Mouse (Mus musculus): ENCODE measurements around the gene Ccdc63. TPM values are rescaled to one million over a fixed set of nuclear protein-coding genes. Genes with fewer than 3 reads are reported as not detected.
"Not testable (repeated sequence)": the region's sequence is repeated elsewhere in the genome, so short reads cannot be mapped to it uniquely, and the experiment has no call there.

Gene Ccdc63
- 0.43 TPM in 1 of 2 replicates, not detected in the other for polyA plus RNA-seq (2014; fragmentation: Nextera tagmentation; extraction: Ambion mirVana)

DNA sequence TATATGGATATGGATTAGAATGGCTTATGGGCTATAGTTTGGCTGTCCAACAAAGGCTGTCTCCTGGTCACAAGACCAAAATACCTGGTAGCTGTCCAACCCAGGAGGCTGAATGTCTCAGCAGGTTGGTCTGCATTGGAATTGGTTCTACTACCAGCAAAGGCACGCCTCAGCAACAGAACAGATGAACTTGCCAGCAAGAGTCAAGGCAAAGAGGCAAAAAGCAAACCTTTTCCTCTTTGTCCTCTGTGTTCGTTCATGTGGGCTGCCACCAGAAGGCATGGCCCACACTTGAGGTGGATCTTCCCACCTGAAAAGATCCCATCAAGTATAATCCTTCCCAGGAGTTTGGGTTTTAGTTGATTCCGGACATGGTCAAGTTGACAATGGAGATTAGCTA is at the start of gene Ccdc63:
Gene Ccdc63, minus strand, starts transcription at position 101 of the 400 bp plus-strand sequence.
- Histone ChIP-seq H3K9me3 (ENCODE audit: control insufficient read depth, low read length) (no peaks in the 10 kb centered on the region), H3K4me2 (ENCODE audit: low read depth, low read length) (no peak within 1 kb of the TSS), H3K36me3 (ENCODE audit: control insufficient read depth, insufficient read depth, low read length) (no peaks in the 10 kb centered on the region), H3K27me3 (replicated peaks; ENCODE audit: control insufficient read depth, insufficient read depth, low read length) (no peaks in the 10 kb centered on the region), H3K4me1 (ENCODE audit: control insufficient read depth, insufficient read depth, low read length) (peaks cover 5% of the 10 kb centered on the region; the same call in 1 of the 2 replicates), H3K27ac (replicated peaks; ENCODE audit: low read depth, low read length) (no peak within 1 kb of the TSS), H3K4me3 (ENCODE audit: low read depth, low read length) (no peak within 1 kb of the TSS), H3K9ac (ENCODE audit: low read depth, low read length) (no peak within 1 kb of the TSS)
- no peak for ATAC-seq (ENCODE audit: low read depth)
- WGBS = 97% methylated on average over 3 of the region's 3 CpGs
- no peak for DNase-seq (ENCODE audit: low spot score)

DNA sequence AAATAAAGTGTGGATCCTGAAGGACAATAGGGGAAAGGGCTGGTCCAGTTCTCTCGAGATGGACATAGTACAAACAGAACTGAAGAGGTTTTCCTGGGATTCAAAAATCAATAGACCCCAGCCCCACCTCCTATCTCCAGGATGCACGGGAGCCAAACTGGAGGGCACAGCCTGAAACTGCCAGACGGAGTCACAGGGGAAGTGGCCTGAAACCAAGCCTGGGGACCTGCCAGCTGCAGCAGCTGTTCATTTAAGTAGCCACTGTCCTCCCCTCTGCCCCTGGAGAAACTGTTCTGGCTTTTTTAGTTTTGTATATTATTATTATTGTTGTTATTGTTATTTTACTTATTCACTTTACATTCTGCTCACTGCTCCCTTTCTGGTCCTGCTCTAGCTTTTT is 48.5 kb upstream of the Ccdc63 start:
- ATAC-seq (ENCODE audit: low read depth) (no peak), DNase-seq (ENCODE audit: low spot score) (no peak)
- H3K9ac ChIP-seq (ENCODE audit: low read depth, low read length) = no peak overlapping the region
- H3K4me3 ChIP-seq (ENCODE audit: low read depth, low read length) = no peak overlapping the region
- 62% methylated on average over 3 of the region's 3 CpGs for WGBS
- H3K27ac ChIP-seq (replicated peaks; ENCODE audit: low read depth, low read length) = no peak overlapping the region
- H3K9me3 ChIP-seq (ENCODE audit: control insufficient read depth, low read length) = no peaks in the 10 kb centered on the region
- H3K4me2 ChIP-seq (ENCODE audit: low read depth, low read length) = no peak overlapping the region
- H3K27me3 ChIP-seq (replicated peaks; ENCODE audit: control insufficient read depth, insufficient read depth, low read length) = no peaks in the 10 kb centered on the region
- no peaks in the 10 kb centered on the region for H3K4me1 ChIP-seq (ENCODE audit: control insufficient read depth, insufficient read depth, low read length)
- no peaks in the 10 kb centered on the region for H3K36me3 ChIP-seq (ENCODE audit: control insufficient read depth, insufficient read depth, low read length)

DNA sequence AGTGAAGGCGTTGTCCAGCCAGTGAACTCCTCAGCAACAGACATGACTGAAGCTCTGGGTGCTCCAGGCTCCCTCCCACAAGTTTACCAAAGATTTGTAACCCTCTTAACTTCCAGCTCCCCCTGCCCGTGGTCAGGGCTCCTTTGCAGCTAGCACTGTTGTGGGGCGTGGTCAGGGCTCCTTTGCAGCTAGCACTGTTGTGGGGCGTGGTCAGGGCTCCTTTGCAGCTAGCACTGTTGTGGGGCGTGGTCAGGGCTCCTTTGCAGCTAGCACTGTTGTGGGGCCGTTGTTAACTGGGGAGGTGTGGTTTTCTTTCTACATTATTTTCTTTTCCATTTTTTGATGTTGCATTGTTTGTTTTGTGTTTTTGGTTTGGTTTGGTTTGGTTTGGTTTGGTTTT is 44.2 kb upstream of the Ccdc63 start:
- H3K9me3 ChIP-seq (ENCODE audit: control insufficient read depth, low read length); H3K27ac ChIP-seq (replicated peaks; ENCODE audit: low read depth, low read length); H3K9ac ChIP-seq (ENCODE audit: low read depth, low read length); H3K4me2 ChIP-seq (ENCODE audit: low read depth, low read length); H3K36me3 ChIP-seq (ENCODE audit: control insufficient read depth, insufficient read depth, low read length); H3K27me3 ChIP-seq (replicated peaks; ENCODE audit: control insufficient read depth, insufficient read depth, low read length); ATAC-seq (ENCODE audit: low read depth); DNase-seq (ENCODE audit: low spot score); H3K4me1 ChIP-seq (ENCODE audit: control insufficient read depth, insufficient read depth, low read length); H3K4me3 ChIP-seq (ENCODE audit: low read depth, low read length): not testable (repeated sequence)
- 92% methylated on average over 6 of the region's 6 CpGs for WGBS

- 60% methylated on average over 7 of the region's 7 CpGs for WGBS
- ATAC-seq (ENCODE audit: low read depth) (no peak), DNase-seq (ENCODE audit: low spot score) (peak; percentile 19)
- no peaks in the 10 kb centered on the region for H3K9me3 ChIP-seq (ENCODE audit: control insufficient read depth, low read length)
- H3K9ac ChIP-seq (ENCODE audit: low read depth, low read length) = no peak overlapping the region
- H3K27me3 ChIP-seq (replicated peaks; ENCODE audit: control insufficient read depth, insufficient read depth, low read length) = no peaks in the 10 kb centered on the region
- no peak overlapping the region for H3K4me3 ChIP-seq (ENCODE audit: low read depth, low read length)
- H3K27ac ChIP-seq (replicated peaks; ENCODE audit: low read depth, low read length) = no peak overlapping the region
- no peaks in the 10 kb centered on the region for H3K36me3 ChIP-seq (ENCODE audit: control insufficient read depth, insufficient read depth, low read length)
- no peaks in the 10 kb centered on the region for H3K4me1 ChIP-seq (ENCODE audit: control insufficient read depth, insufficient read depth, low read length)
- H3K4me2 ChIP-seq (ENCODE audit: low read depth, low read length) = no peak overlapping the region
Observed at GRCm38 (mm10) chr5:122184283-122184806, 43.7 kb upstream of the Ccdc63 start.

DNA sequence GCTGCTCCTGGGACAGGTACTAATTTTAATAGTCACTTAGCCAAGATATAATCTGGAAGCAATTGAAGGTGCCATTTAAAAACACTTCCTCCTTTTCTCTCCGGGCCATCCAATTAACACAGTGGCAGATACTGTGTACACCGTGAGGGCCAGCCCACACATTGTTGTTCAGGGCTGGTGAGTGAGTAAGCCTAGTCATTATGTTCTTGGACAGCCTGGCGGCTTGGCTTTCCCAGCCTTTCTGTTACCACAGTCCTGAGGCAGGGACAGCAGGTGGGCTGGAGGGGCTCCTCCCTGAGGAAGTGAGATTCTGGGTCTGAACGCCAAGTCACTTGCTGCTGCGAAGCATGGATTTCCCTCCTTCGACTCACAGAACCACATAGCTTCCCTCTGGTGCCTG is 39.0 kb upstream of the Ccdc63 start:
- ATAC-seq (ENCODE audit: low read depth) (peak; percentile 41), DNase-seq (ENCODE audit: low spot score) (peak; percentile 29)
- Histone ChIP-seq H3K9me3 (ENCODE audit: control insufficient read depth, low read length) (no peaks in the 10 kb centered on the region), H3K4me1 (ENCODE audit: control insufficient read depth, insufficient read depth, low read length) (no peaks in the 10 kb centered on the region), H3K27me3 (replicated peaks; ENCODE audit: control insufficient read depth, insufficient read depth, low read length) (no peaks in the 10 kb centered on the region), H3K27ac (replicated peaks; ENCODE audit: low read depth, low read length) (no peak overlapping the region), H3K4me3 (ENCODE audit: low read depth, low read length) (no peak overlapping the region), H3K9ac (ENCODE audit: low read depth, low read length) (no peak overlapping the region), H3K4me2 (ENCODE audit: low read depth, low read length) (no peak overlapping the region), H3K36me3 (ENCODE audit: control insufficient read depth, insufficient read depth, low read length) (peaks cover 29% of the 10 kb centered on the region)
- 46% methylated on average over 6 of the region's 6 CpGs for WGBS

DNA sequence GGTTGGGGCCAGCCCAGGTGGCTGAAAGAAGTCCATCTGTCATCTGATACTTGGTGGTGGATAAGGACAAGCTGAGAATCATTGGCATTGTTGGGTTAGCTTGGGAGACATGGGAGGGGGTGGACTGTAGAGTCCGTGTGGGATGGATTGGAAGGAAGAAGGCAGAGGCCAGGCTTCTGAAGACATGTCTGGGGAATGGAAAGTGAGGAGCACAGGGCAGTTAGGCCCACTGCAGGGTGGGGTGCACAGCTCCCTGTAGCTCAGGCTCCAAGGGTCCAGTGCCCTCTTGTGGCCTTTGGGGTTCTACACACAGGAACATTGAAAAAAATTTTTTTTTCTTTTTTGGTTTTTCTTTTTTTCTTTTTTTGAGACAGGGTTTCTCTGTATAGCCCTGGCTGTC is 35.8 kb upstream of the Ccdc63 start:
- Histone ChIP-seq H3K9ac (ENCODE audit: low read depth, low read length) (no peak overlapping the region), H3K9me3 (ENCODE audit: control insufficient read depth, low read length) (no peaks in the 10 kb centered on the region), H3K36me3 (ENCODE audit: control insufficient read depth, insufficient read depth, low read length) (peaks cover 54% of the 10 kb centered on the region), H3K27ac (replicated peaks; ENCODE audit: low read depth, low read length) (no peak overlapping the region), H3K4me3 (ENCODE audit: low read depth, low read length) (no peak overlapping the region), H3K27me3 (replicated peaks; ENCODE audit: control insufficient read depth, insufficient read depth, low read length) (no peaks in the 10 kb centered on the region), H3K4me2 (ENCODE audit: low read depth, low read length) (no peak overlapping the region), H3K4me1 (ENCODE audit: control insufficient read depth, insufficient read depth, low read length) (no peaks in the 10 kb centered on the region)
- DNase-seq (ENCODE audit: low spot score) = peak; percentile 65
- 33% methylated on average over 1 of the region's 1 CpGs for WGBS
- peak; percentile 38; the same call in 1 of the 2 replicates for ATAC-seq (ENCODE audit: low read depth)

DNA sequence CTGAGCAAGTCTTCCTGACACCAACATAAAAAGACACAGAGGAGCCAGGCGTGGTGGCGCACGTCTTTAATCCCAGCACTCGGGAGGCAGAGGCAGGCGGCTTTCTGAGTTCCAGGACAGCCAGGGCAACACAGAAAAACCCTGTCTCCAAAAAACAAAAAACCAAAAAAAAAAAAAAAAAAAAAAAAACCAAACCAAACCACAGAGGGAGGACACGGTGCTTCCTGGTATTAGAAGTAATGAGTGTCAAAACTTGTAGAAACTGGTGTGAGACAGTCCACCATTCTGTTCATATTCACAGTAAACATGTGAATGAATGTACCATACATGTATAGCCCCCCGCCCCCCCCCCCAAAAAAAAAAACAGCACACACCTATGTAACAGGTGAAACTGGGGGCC is 35.3 kb upstream of the Ccdc63 start:
- no peak overlapping the region for H3K27ac ChIP-seq (replicated peaks; ENCODE audit: low read depth, low read length)
- H3K36me3 ChIP-seq (ENCODE audit: control insufficient read depth, insufficient read depth, low read length) = peaks cover 59% of the 10 kb centered on the region
- H3K4me2 ChIP-seq (ENCODE audit: low read depth, low read length) = no peak overlapping the region
- no peaks in the 10 kb centered on the region for H3K27me3 ChIP-seq (replicated peaks; ENCODE audit: control insufficient read depth, insufficient read depth, low read length)
- H3K4me1 ChIP-seq (ENCODE audit: control insufficient read depth, insufficient read depth, low read length) = no peaks in the 10 kb centered on the region
- no peak overlapping the region for H3K4me3 ChIP-seq (ENCODE audit: low read depth, low read length)
- H3K9ac ChIP-seq (ENCODE audit: low read depth, low read length) = no peak overlapping the region
- no peaks in the 10 kb centered on the region for H3K9me3 ChIP-seq (ENCODE audit: control insufficient read depth, low read length)
- WGBS = 93% methylated on average over 7 of the region's 7 CpGs
- 0 out of 2 replicates have a peak, but pooled peaks have one; percentile 7 for ATAC-seq (ENCODE audit: low read depth)
- no peak for DNase-seq (ENCODE audit: low spot score)

GRCm38 (mm10) chr5:122175402-122175801 is 34.8 kb upstream of the Ccdc63 start:
- DNase-seq (ENCODE audit: low spot score) (no peak), ATAC-seq (ENCODE audit: low read depth) (0 out of 2 replicates have a peak, but pooled peaks have one; percentile 14)
- Histone ChIP-seq H3K4me2 (ENCODE audit: low read depth, low read length) (no peak overlapping the region), H3K27ac (replicated peaks; ENCODE audit: low read depth, low read length) (no peak overlapping the region), H3K4me1 (ENCODE audit: control insufficient read depth, insufficient read depth, low read length) (no peaks in the 10 kb centered on the region), H3K36me3 (ENCODE audit: control insufficient read depth, insufficient read depth, low read length) (peaks cover 64% of the 10 kb centered on the region), H3K4me3 (ENCODE audit: low read depth, low read length) (no peak overlapping the region), H3K9me3 (ENCODE audit: control insufficient read depth, low read length) (no peaks in the 10 kb centered on the region), H3K27me3 (replicated peaks; ENCODE audit: control insufficient read depth, insufficient read depth, low read length) (no peaks in the 10 kb centered on the region), H3K9ac (ENCODE audit: low read depth, low read length) (no peak overlapping the region)
- WGBS = 73% methylated on average over 2 of the region's 2 CpGs

DNA sequence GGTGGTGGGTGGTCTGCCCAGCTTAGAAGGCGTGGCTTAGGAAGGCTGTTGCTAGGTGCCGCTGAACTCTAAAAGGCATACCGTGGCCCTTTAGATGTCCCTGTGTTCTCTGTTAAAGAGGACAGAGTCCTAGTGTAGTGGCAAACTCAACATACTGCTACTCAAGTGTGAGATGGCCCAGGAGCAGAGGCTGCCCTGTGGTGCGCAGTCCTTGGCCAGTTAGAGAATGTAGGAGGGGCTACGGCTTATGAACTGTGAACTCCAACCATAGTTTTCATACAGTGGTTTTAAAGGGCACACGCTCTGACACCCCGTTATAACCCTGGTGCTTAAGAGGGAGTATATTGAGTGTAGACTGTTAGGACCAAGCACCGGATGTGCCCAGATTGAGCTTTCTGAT is 30.4 kb upstream of the Ccdc63 start:
- 94% methylated on average over 8 of the region's 8 CpGs for WGBS
- Histone ChIP-seq H3K4me2 (ENCODE audit: low read depth, low read length) (no peak overlapping the region), H3K4me1 (ENCODE audit: control insufficient read depth, insufficient read depth, low read length) (peaks cover 8% of the 10 kb centered on the region), H3K36me3 (ENCODE audit: control insufficient read depth, insufficient read depth, low read length) (peaks cover 87% of the 10 kb centered on the region), H3K9me3 (ENCODE audit: control insufficient read depth, low read length) (no peaks in the 10 kb centered on the region), H3K9ac (ENCODE audit: low read depth, low read length) (no peak overlapping the region), H3K4me3 (ENCODE audit: low read depth, low read length) (no peak overlapping the region), H3K27me3 (replicated peaks; ENCODE audit: control insufficient read depth, insufficient read depth, low read length) (no peaks in the 10 kb centered on the region), H3K27ac (replicated peaks; ENCODE audit: low read depth, low read length) (no peak overlapping the region)
- DNase-seq (ENCODE audit: low spot score) (no peak), ATAC-seq (ENCODE audit: low read depth) (no peak)

Data from embryonic facial prominence, embryonic 14.5 days (tissue).